Mouse (Mus musculus) layer of hippocampus, postnatal 25 days (tissue): ENCODE data around the gene Nwd1. TPM values are rescaled to one million over a fixed set of nuclear protein-coding genes. Genes with fewer than 3 reads are reported as not detected.

Source experiments
- DNase-seq, 2 experiments: peaks; one replicate each; pipeline ENCODE4 v3.0.0; 2022; ENCODE audit warnings: mixed read lengths in 2 of 2, low spot score in 1 of 2; ENCODE audit errors: extremely low spot score in 1 of 2
- microRNA-seq, 2 experiments: library from miRNA; unstranded; fragments of <30 nt; microRNA quantifications; one replicate each; pipeline ENCODE4 v1.2.0; 2021
- total RNA-seq, 2 experiments: library from RNA; stranded (reverse); gene quantifications; 2 replicates each; pipeline ENCODE4 v1.2.3; 2021

Nwd1 gene
- total RNA-seq, 2 experiments from 2014 or later, result 46.7 to 53.0 TPM

DNA sequence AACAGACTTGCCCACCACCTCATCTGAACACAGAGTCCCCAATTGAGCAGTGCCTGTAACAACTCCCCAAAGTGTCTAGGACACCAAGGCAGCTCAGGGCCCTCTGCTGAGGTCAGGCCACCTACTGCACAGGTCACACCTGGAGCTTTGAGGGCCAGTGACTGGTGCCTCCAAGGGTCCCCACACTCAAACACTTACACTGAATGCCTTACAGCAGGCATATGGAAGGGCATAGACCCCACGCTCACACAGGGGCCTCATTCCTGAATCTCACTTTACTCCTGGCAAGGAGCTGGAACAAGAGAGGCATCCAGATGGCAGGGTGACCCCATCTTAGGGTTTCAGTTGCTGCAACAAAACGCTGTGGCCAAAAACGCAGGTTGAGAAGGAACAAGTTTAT lies 113.7 kb downstream of the Nwd1 start:
- peak in 1 of 2 experiments; percentile 4 for DNase-seq

DNA sequence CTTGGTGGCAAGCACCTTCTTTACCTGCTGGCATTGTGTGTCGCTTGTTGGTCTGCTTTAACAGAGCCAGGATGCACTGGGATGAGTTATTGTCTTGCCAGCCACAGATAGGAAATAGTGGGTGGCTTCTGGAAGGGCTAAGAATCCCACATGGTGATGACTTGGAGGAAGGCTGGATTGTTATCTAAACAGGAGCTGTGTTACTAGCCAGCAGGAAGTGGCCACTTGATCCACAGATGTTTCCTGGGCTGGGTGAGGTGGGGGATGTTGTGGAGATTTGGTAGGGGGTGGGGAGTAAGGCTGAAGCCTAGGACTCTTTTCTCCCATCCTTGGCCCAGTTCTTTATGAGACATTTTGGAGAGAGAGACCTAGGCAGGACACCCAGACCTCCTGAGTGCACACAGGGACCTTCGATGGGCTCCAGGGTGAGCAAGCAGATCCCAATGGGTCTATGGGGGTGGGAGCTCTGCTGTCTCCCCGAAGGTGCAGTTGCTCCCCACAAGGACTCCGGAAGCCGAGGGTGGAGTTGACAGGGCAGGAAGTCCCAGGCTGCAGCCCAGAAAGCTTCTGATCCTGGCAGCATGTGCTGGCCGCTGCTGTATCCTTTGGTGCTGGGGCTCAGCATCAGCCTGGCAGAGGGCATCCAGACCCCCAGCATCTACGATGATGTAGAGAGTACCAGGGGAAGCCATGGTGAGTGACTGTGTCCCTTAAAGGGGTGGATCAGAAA lies 115.0 kb downstream of the Nwd1 start, which contains the start of gene F2rl3:
TSS of gene F2rl3 (plus strand) at position 559 of the 730 bp plus-strand sequence.
- DNase-seq, result no peak

DNA sequence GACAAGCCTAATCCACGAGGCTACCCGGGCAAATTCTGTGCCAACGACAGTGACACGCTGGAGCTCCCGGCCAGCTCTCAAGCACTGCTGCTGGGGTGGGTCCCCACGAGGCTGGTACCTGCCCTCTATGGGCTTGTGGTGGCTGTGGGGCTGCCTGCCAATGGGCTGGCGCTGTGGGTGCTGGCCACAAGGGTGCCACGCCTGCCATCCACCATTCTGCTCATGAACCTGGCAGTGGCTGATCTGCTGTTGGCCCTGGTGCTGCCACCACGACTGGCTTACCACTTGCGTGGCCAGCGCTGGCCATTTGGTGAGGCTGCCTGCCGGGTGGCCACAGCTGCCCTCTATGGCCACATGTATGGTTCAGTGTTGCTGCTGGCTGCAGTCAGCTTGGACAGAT lies 115.8 kb downstream of the Nwd1 start:
- DNase-seq, result no peak

DNA sequence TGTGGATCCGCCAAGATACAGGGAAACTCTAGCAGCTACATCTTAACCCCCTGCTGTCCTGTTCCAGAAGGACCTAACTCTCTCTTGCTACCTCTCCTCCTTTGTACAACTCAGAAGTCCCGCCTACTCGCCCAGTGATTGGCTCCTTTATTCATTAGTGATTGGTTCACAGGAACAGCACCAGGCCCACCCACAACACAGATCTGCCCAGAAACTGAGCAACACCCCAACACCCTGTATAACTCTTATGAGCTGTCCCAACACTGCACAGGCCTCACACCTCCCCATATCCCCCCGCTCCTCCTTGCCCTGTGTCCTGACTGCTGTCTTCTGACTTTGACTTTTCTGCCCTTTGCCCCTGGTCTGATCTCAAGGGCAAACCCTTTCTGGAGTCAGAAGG lies 119.2 kb downstream of the Nwd1 start:
- DNase-seq, result no peak

DNA sequence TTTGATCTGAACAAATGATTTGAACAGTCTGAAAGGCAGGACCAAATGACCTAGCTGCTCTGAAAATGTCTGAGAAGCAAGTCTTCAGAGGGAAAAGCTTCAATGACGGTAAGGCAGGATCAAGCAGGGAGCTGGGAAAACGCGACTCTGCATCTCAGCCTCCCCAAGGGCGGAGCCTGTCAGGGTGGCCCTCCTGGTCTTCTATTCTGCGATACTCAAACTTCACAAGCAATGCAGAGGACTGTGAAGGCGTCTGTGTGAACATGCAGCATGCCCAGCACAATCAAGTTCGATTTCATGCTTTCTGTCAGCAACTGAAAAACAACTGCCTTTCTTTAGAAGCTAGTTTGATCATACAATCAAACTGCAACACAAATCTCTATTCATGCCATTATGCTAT lies 120.3 kb downstream of the Nwd1 start:
- DNase-seq, result no peak

Small RNA genes within 50 kb of the gene (microRNA-seq; reads per million reads assigned to microRNA genes)
- gene Gm26237, result 0 reads per million in 2 experiments

Other genes starting within 250 kb of the Nwd1 start
- gene Eps15l1, start 225.3 kb upstream of the Nwd1 start, total RNA-seq, result 10 to 100 TPM; 58.9 to 72.2 TPM
- under 1 TPM; 0.69 to 0.85 TPM for gene Calr3, start 202.8 kb upstream of the Nwd1 start, total RNA-seq
- 10 to 100 TPM; 12.9 to 15.4 TPM for gene 1700030K09Rik, start 202.8 kb upstream of the Nwd1 start, total RNA-seq
- gene Cherp, start 171.5 kb upstream of the Nwd1 start, total RNA-seq, result 10 to 100 TPM; 67.2 to 79.6 TPM
- gene Slc35e1, start 154.1 kb upstream of the Nwd1 start, total RNA-seq, result 10 to 100 TPM; 45.9 to 51.1 TPM
- gene Med26, start 98.4 kb upstream of the Nwd1 start, total RNA-seq, result 10 to 100 TPM; 10.1 to 10.6 TPM
- gene Smim7, start 75.6 kb upstream of the Nwd1 start, total RNA-seq, result 100 to 1,000 TPM; 104 TPM
- gene Tmem38a, start 74.7 kb upstream of the Nwd1 start, total RNA-seq, result 100 to 1,000 TPM; 132 to 139 TPM
- gene Sin3b, start 76.6 kb downstream of the Nwd1 start, total RNA-seq, result 100 to 1,000 TPM; 168 to 169 TPM
- under 1 TPM; 0.15 to 0.28 TPM for gene F2rl3, start 115.2 kb downstream of the Nwd1 start, total RNA-seq